Mouse (Mus musculus): ENCODE results near the gene Sorcs3.

DNA sequence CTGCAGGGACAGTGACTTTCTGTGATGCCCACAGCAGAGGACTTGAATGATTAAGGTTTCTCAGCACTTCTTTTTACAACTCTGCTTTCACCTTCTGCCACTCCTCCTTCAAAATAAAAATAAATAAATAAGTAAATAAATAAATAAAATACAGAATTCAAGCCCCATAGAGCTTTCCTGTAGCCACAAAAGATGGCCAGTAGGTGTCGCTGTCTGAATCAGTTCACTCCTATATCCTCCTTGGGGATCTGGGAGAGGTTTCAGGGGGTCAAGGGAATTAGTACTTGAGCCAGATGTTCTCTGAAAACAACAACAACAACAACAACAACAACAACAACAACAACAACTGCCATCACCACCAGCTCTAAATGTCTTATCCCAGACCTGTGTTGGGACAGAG lies 125.8 kb downstream of the Sorcs3 start:
- no peak for TF ChIP-seq MYOD1 (IDR thresholded peaks at IDR 0.05; ENCODE audit: control insufficient read depth, insufficient read length, low read depth)
- no peak for TF ChIP-seq CTCF (IDR thresholded peaks at IDR 0.05; ENCODE audit: control insufficient read depth, insufficient read depth, insufficient read length)
- TF ChIP-seq USF1 (IDR thresholded peaks at IDR 0.05; ENCODE audit: low read depth) = no peak
